Mouse (Mus musculus): ENCODE results near the gene Selenop. TPM values are rescaled to one million over a fixed set of nuclear protein-coding genes. Genes with fewer than 3 reads are reported as not detected.
"Not testable (repeated sequence)": the region's sequence is repeated elsewhere in the genome, so short reads cannot be mapped to it uniquely, and the experiment has no call there.

Gene Selenop
- 1,030 and 1,155 TPM in 2 replicates for polyA plus RNA-seq (2015; fragmentation: Nextera tagmentation; extraction: Ambion mirVana)

- H3K9ac ChIP-seq (ENCODE audit: low read depth, low read length), result no peak within 1 kb of the TSS
- H3K4me2 ChIP-seq (ENCODE audit: low read depth, low read length), result peak within 1 kb of the TSS; percentile 40; the same call in 1 of the 2 replicates
- 54% methylated on average over 6 of the region's 6 CpGs for WGBS (ENCODE audit: insufficient replicate concordance)
- H3K27me3 ChIP-seq (ENCODE audit: control insufficient read depth, insufficient read depth, low read depth, low read length), result no peaks in the 10 kb centered on the region
- no peaks in the 10 kb centered on the region; the same call in 1 of the 2 replicates for H3K4me1 ChIP-seq (ENCODE audit: control insufficient read depth, low read depth, low read length)
- ATAC-seq (ENCODE audit: low read depth), result no peak
- no peak within 1 kb of the TSS for H3K27ac ChIP-seq (ENCODE audit: low read length)
- no peaks in the 10 kb centered on the region for H3K9me3 ChIP-seq (replicated peaks; ENCODE audit: control insufficient read depth, low read length)
- H3K4me3 ChIP-seq (ENCODE audit: low read depth, low read length), result no peak within 1 kb of the TSS
- H3K36me3 ChIP-seq (ENCODE audit: control insufficient read depth, insufficient read depth), result no peaks in the 10 kb centered on the region
Observed at GRCm38 (mm10) chr15:3268247-3268646, at the start of gene Selenop. Gene Selenop (plus strand): TSS chr15:3268547.

DNA sequence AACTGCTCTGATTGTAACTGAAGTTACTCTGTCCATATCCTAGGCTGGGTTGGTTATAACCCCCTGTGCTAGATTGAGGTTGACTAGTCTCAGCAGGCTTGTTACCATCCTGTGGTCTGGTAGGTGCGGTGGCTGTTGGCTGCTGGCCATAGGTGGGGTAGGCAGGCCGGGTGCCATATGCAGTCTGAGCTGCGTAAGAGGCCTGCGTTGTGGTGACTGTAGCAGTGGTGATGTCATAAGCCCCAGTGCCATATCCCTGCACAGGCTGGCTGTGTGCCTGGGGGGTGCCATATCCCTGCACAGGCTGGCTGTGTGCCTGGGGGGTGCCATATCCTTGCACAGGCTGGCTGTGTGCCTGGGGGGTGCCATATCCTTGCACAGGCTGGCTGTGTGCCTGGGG, 49.7 kb upstream of the Selenop start:
- not testable (repeated sequence) for ATAC-seq (ENCODE audit: low read depth); H3K36me3 ChIP-seq (ENCODE audit: control insufficient read depth, insufficient read depth); H3K9ac ChIP-seq (ENCODE audit: low read depth, low read length); H3K4me3 ChIP-seq (ENCODE audit: low read depth, low read length); H3K27ac ChIP-seq (ENCODE audit: low read length); H3K27me3 ChIP-seq (ENCODE audit: control insufficient read depth, insufficient read depth, low read depth, low read length); H3K4me2 ChIP-seq (ENCODE audit: low read depth, low read length); H3K9me3 ChIP-seq (replicated peaks; ENCODE audit: control insufficient read depth, low read length); H3K4me1 ChIP-seq (ENCODE audit: control insufficient read depth, low read depth, low read length)
- WGBS (ENCODE audit: insufficient replicate concordance), result 74% methylated on average over 4 of the region's 4 CpGs

DNA sequence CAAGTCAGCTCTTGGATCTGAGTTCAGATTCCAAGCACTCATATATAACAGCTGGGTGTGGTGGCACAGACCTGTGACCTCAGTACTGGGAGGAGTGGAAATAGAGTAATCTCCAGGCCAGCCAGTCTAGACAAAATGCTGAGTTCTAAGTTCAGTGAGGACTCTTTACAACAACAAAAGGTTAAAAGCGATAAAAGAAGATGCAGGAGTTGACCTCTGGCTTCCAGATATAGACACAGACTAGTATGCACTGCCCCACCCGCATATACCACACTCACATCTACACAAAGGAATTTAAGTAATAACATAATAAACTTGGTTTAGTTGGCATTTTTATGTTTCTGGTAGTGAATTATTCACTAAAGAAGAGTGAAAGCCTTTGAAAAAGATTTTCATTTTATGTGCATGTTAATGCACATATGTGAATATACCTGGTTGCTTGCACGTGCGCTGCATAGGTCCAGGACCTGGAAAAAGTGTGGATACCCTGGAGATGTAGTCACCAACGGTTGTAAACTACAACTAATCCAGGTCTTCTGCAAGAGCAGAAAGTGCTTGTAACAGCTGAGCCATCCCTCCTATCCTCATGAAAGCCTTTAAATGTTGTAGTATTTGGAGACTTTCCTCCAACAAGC, 45.4 kb upstream of the Selenop start:
- Histone ChIP-seq H3K9ac (ENCODE audit: low read depth, low read length) (no peak overlapping the region), H3K9me3 (replicated peaks; ENCODE audit: control insufficient read depth, low read length) (no peaks in the 10 kb centered on the region), H3K4me1 (ENCODE audit: control insufficient read depth, low read depth, low read length) (peaks cover 3% of the 10 kb centered on the region; the same call in 1 of the 2 replicates), H3K4me3 (ENCODE audit: low read depth, low read length) (no peak overlapping the region), H3K27ac (ENCODE audit: low read length) (no peak overlapping the region), H3K4me2 (ENCODE audit: low read depth, low read length) (no peak overlapping the region), H3K27me3 (ENCODE audit: control insufficient read depth, insufficient read depth, low read depth, low read length) (no peaks in the 10 kb centered on the region), H3K36me3 (ENCODE audit: control insufficient read depth, insufficient read depth) (no peaks in the 10 kb centered on the region)
- WGBS (ENCODE audit: insufficient replicate concordance), result 65% methylated on average over 5 of the region's 5 CpGs
- ATAC-seq (ENCODE audit: low read depth), result no peak

- Histone ChIP-seq H3K4me2 (ENCODE audit: low read depth, low read length) (no peak overlapping the region), H3K9me3 (replicated peaks; ENCODE audit: control insufficient read depth, low read length) (no peaks in the 10 kb centered on the region), H3K9ac (ENCODE audit: low read depth, low read length) (no peak overlapping the region), H3K27ac (ENCODE audit: low read length) (no peak overlapping the region; the same call in 1 of the 2 replicates), H3K27me3 (ENCODE audit: control insufficient read depth, insufficient read depth, low read depth, low read length) (no peaks in the 10 kb centered on the region), H3K36me3 (ENCODE audit: control insufficient read depth, insufficient read depth) (no peaks in the 10 kb centered on the region), H3K4me1 (ENCODE audit: control insufficient read depth, low read depth, low read length) (peaks cover 8% of the 10 kb centered on the region; the same call in 1 of the 2 replicates), H3K4me3 (ENCODE audit: low read depth, low read length) (no peak overlapping the region)
- ATAC-seq (ENCODE audit: low read depth), result no peak
- WGBS (ENCODE audit: insufficient replicate concordance), result 18% methylated on average over 3 of the region's 3 CpGs
Observed at GRCm38 (mm10) chr15:3226573-3226972, 41.8 kb upstream of the Selenop start.

DNA sequence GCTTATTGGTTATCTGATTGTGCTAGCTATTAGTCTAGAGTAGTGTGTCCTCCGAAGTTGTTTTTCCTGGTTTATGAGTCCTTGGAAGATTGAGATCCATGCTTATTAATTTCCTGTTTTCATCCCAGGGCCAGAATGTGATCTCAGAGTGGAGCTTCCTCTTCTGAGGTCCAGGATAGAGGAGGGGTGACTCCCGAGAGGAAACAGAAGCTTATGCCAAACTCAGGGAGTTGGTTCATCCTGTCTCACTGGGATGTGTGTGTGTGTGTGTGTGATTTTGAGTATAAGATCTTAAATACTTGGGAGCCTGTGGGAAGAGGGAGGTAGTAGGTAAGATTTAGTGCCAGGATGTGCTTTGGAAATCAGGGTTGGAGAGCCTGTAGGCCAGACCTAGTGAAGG, 40.2 kb upstream of the Selenop start:
- WGBS (ENCODE audit: insufficient replicate concordance), result 30% methylated on average over 2 of the region's 2 CpGs
- Histone ChIP-seq H3K9ac (ENCODE audit: low read depth, low read length) (no peak overlapping the region), H3K9me3 (replicated peaks; ENCODE audit: control insufficient read depth, low read length) (no peaks in the 10 kb centered on the region), H3K4me3 (ENCODE audit: low read depth, low read length) (no peak overlapping the region), H3K27me3 (ENCODE audit: control insufficient read depth, insufficient read depth, low read depth, low read length) (no peaks in the 10 kb centered on the region), H3K4me2 (ENCODE audit: low read depth, low read length) (no peak overlapping the region), H3K4me1 (ENCODE audit: control insufficient read depth, low read depth, low read length) (peaks cover 8% of the 10 kb centered on the region), H3K36me3 (ENCODE audit: control insufficient read depth, insufficient read depth) (no peaks in the 10 kb centered on the region), H3K27ac (ENCODE audit: low read length) (peak overlapping the region; percentile 81)
- ATAC-seq (ENCODE audit: low read depth), result 0 out of 2 replicates have a peak, but pooled peaks have one; percentile 7

- Histone ChIP-seq H3K9me3 (replicated peaks; ENCODE audit: control insufficient read depth, low read length) (no peaks in the 10 kb centered on the region), H3K27ac (ENCODE audit: low read length) (peak overlapping the region; percentile 85), H3K36me3 (ENCODE audit: control insufficient read depth, insufficient read depth) (no peaks in the 10 kb centered on the region), H3K4me3 (ENCODE audit: low read depth, low read length) (no peak overlapping the region), H3K4me1 (ENCODE audit: control insufficient read depth, low read depth, low read length) (peaks cover 8% of the 10 kb centered on the region), H3K9ac (ENCODE audit: low read depth, low read length) (no peak overlapping the region), H3K4me2 (ENCODE audit: low read depth, low read length) (peak overlapping the region; percentile 39), H3K27me3 (ENCODE audit: control insufficient read depth, insufficient read depth, low read depth, low read length) (no peaks in the 10 kb centered on the region)
- peak; percentile 64 for ATAC-seq (ENCODE audit: low read depth)
- 51% methylated on average over 6 of the region's 6 CpGs for whole genome bisulfite sequencing (ENCODE audit: insufficient replicate concordance)
Observed at GRCm38 (mm10) chr15:3228990-3229389, 39.4 kb upstream of the Selenop start.

DNA sequence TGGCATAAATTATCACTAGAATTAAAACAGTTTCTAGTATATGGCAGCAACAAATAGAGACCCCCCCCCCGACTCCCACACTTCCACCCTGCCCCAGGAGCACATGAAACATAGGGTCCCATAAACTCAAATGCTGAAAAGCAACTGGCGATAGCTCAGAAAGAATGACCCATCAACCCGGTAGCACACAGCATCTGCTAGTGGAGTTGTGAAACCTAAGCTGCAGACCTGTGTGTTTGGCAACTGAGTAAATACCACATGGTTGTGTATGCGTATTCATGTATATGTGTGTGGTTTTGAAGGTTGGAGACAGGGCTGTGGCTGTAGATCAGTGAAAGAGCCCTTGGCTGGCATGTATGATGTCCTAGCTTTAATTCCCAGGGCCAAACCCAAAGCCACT, 37.3 kb upstream of the Selenop start:
- H3K36me3 ChIP-seq (ENCODE audit: control insufficient read depth, insufficient read depth), result no peaks in the 10 kb centered on the region
- H3K27ac ChIP-seq (ENCODE audit: low read length), result peak overlapping the region; percentile 75
- H3K4me2 ChIP-seq (ENCODE audit: low read depth, low read length), result no peak overlapping the region
- ATAC-seq (ENCODE audit: low read depth), result peak; percentile 66
- H3K4me1 ChIP-seq (ENCODE audit: control insufficient read depth, low read depth, low read length), result peaks cover 8% of the 10 kb centered on the region
- no peak overlapping the region for H3K4me3 ChIP-seq (ENCODE audit: low read depth, low read length)
- no peak overlapping the region for H3K9ac ChIP-seq (ENCODE audit: low read depth, low read length)
- 41% methylated on average over 4 of the region's 4 CpGs for WGBS (ENCODE audit: insufficient replicate concordance)
- no peaks in the 10 kb centered on the region for H3K27me3 ChIP-seq (ENCODE audit: control insufficient read depth, insufficient read depth, low read depth, low read length)
- no peaks in the 10 kb centered on the region for H3K9me3 ChIP-seq (replicated peaks; ENCODE audit: control insufficient read depth, low read length)

- WGBS (ENCODE audit: insufficient replicate concordance), result 42% methylated on average over 9 of the region's 9 CpGs
- peak overlapping the region; percentile 48; the same call in 1 of the 2 replicates for H3K27ac ChIP-seq (ENCODE audit: low read length)
- no peaks in the 10 kb centered on the region for H3K36me3 ChIP-seq (ENCODE audit: control insufficient read depth, insufficient read depth)
- no peaks in the 10 kb centered on the region for H3K27me3 ChIP-seq (ENCODE audit: control insufficient read depth, insufficient read depth, low read depth, low read length)
- peaks cover 5% of the 10 kb centered on the region for H3K4me1 ChIP-seq (ENCODE audit: control insufficient read depth, low read depth, low read length)
- H3K4me2 ChIP-seq (ENCODE audit: low read depth, low read length), result no peak overlapping the region
- ATAC-seq (ENCODE audit: low read depth), result 0 out of 2 replicates have a peak, but pooled peaks have one; percentile 10
- H3K4me3 ChIP-seq (ENCODE audit: low read depth, low read length), result no peak overlapping the region
- no peaks in the 10 kb centered on the region for H3K9me3 ChIP-seq (replicated peaks; ENCODE audit: control insufficient read depth, low read length)
- no peak overlapping the region for H3K9ac ChIP-seq (ENCODE audit: low read depth, low read length)
Observed at GRCm38 (mm10) chr15:3232168-3232835, 36.0 kb upstream of the Selenop start.

Measured in liver, embryonic 16.5 days (tissue).